Mouse (Mus musculus): ENCODE data around the gene Tex33. TPM values are rescaled to one million over a fixed set of nuclear protein-coding genes. Genes with fewer than 3 reads are reported as not detected.

Gene Tex33
- polyA plus RNA-seq, 1 experiment from 2014 or later = not detected

DNA sequence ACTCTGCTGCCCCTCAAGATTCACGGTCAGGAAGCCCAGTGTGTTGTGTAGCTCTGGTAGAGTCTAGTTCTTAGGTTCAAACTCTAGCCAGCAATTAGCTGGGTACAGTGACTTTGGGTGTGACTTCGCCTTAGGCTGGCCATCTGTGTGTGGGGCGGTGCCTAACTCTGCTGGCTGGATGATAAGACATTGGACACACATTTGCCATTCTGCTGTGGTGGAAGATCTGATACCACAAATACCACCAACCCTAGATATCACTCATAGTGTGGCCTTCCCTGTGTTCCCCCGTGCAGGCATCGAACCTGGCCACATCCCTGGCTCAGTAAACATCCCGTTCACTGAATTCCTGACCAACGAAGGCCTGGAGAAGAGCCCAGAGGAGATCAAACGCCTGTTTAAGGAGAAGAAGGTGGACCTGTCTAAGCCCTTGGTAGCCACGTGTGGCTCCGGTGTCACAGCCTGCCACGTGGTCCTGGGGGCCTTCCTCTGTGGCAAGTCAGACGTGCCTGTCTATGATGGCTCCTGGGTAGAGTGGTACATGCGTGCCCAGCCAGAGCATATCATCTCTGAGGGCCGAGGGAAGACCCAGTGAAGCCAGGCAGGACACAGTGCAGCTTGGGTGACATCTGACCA is 17.5 kb upstream of the Tex33 start:
- no peak overlapping the region for H3K27ac ChIP-seq
- H3K9ac ChIP-seq = no peak overlapping the region
- peaks cover 33% of the 10 kb centered on the region for H3K27me3 ChIP-seq (replicated peaks)
- WGBS = 91% methylated on average over 14 of the region's 14 CpGs
- no peak for ATAC-seq (replicated peaks)
- no peak overlapping the region for H3K4me2 ChIP-seq
- H3K4me3 ChIP-seq = no peak overlapping the region
- H3K9me3 ChIP-seq = no peaks in the 10 kb centered on the region
- peaks cover 14% of the 10 kb centered on the region for H3K4me1 ChIP-seq
- H3K36me3 ChIP-seq (replicated peaks) = no peaks in the 10 kb centered on the region

GRCm38 (mm10) chr15:78409570-78410052 is 13.9 kb upstream of the Tex33 start:
- H3K4me1 ChIP-seq = peaks cover 38% of the 10 kb centered on the region
- peak overlapping the region; percentile 14 for H3K4me3 ChIP-seq
- H3K4me2 ChIP-seq = peak overlapping the region; percentile 42
- 14% methylated on average over 12 of the region's 12 CpGs for WGBS
- H3K9me3 ChIP-seq = no peaks in the 10 kb centered on the region
- no peak for ATAC-seq (replicated peaks)
- no peak overlapping the region for H3K9ac ChIP-seq
- H3K27me3 ChIP-seq (replicated peaks) = peaks cover 39% of the 10 kb centered on the region
- H3K36me3 ChIP-seq (replicated peaks) = no peaks in the 10 kb centered on the region
- no peak overlapping the region for H3K27ac ChIP-seq

- WGBS = under 1% methylated on average over 40 of the region's 40 CpGs
- Histone ChIP-seq H3K27me3 (replicated peaks) (peaks cover 37% of the 10 kb centered on the region), H3K4me1 (peaks cover 41% of the 10 kb centered on the region), H3K27ac (peak within 1 kb of the TSS; percentile 85), H3K9me3 (no peaks in the 10 kb centered on the region), H3K4me3 (peak within 1 kb of the TSS; percentile 59), H3K9ac (peak within 1 kb of the TSS; percentile 62), H3K36me3 (replicated peaks) (no peaks in the 10 kb centered on the region), H3K4me2 (peak within 1 kb of the TSS; percentile 89)
- peak; percentile 89 for ATAC-seq (replicated peaks)
Observed at GRCm38 (mm10) chr15:78406293-78406934, 10.7 kb upstream of the Tex33 start, which contains the start of gene Mpst. Mpst (plus strand) TSS chr15:78406416.

DNA sequence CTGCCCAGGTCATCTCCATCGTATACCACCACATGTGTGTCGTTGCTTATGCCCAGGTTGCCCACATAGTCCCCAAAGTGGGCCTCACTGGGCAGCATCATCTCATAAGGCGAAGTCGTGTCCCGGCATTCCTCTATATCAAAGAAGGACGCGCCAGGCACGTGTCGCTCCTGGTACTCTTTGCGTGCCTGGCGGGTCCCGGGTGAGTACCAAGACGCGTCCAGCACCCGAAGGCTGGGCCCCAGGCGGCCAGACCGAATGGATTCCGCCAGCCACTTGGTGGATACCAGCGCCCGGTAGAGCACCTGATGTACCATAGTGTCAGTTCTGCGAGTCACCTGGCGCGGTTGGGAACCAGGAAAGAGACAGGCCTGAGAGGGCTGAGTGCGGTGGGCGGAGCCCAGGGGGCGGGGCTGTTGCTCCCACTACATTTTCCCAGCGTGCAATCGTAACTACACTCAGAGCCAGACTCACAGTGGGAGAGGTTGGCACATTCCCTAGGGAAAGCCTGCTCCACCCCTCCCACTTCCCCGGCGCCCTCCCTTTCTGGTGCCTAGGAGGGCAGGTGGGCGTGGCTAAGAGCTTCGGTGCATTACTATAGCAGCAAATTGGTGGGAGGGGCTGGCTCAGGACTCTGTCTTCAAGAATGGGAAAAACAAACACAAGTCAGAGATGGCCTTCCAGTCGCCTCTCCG is 10.0 kb upstream of the Tex33 start, which contains the start of gene Tst:
Tst (minus strand) TSS at position 391 of the 695 bp plus-strand sequence.
- WGBS = 2% methylated on average over 34 of the region's 34 CpGs
- peak; percentile 70 for ATAC-seq (replicated peaks)
- H3K27ac ChIP-seq = peak within 1 kb of the TSS; percentile 85
- H3K9ac ChIP-seq = peak within 1 kb of the TSS; percentile 62
- H3K4me3 ChIP-seq = peak within 1 kb of the TSS; percentile 59
- H3K4me1 ChIP-seq = peaks cover 41% of the 10 kb centered on the region
- no peaks in the 10 kb centered on the region for H3K9me3 ChIP-seq
- H3K36me3 ChIP-seq (replicated peaks) = no peaks in the 10 kb centered on the region
- peak within 1 kb of the TSS; percentile 89 for H3K4me2 ChIP-seq
- peaks cover 30% of the 10 kb centered on the region for H3K27me3 ChIP-seq (replicated peaks)

DNA sequence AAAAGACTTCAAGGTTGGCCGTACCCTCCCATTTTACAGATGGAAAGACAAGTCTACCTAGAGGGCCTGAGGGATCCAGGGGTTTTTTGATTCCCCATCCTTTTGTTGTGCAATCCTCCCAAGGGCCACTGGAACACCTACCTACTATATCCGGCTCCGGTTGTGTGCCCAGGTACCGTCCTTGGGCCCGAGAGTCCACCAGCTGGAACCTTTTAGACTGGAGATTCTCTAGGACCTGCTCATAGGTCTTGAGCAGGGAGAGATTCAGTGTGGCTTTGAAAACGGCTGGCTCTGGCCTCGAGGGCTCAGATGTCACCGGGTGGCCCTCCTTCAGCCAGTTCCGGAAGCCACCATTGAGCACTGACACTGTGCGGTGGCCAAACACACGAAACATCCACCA is 9.4 kb upstream of the Tex33 start:
- WGBS = 61% methylated on average over 11 of the region's 11 CpGs

GRCm38 (mm10) chr15:78403896-78404295 is 8.2 kb upstream of the Tex33 start:
- H3K9me3 ChIP-seq = no peaks in the 10 kb centered on the region
- ATAC-seq (replicated peaks) = no peak
- 44% methylated on average over 1 of the region's 1 CpGs for WGBS
- H3K27me3 ChIP-seq (replicated peaks) = peaks cover 13% of the 10 kb centered on the region
- no peak overlapping the region for H3K27ac ChIP-seq
- H3K4me3 ChIP-seq = no peak overlapping the region
- H3K36me3 ChIP-seq (replicated peaks) = no peaks in the 10 kb centered on the region
- no peak overlapping the region for H3K4me2 ChIP-seq
- H3K9ac ChIP-seq = no peak overlapping the region
- H3K4me1 ChIP-seq = peaks cover 27% of the 10 kb centered on the region

More for the DNA sequence above, 9.4 kb upstream of the Tex33 start:
- Histone ChIP-seq H3K27me3 (replicated peaks) (peaks cover 24% of the 10 kb centered on the region), H3K9me3 (no peaks in the 10 kb centered on the region), H3K4me3 (peak overlapping the region; percentile 59), H3K4me1 (peaks cover 36% of the 10 kb centered on the region), H3K27ac (peak overlapping the region; percentile 85; the same call in 1 of the 2 replicates), H3K9ac (peak overlapping the region; percentile 62), H3K36me3 (replicated peaks) (no peaks in the 10 kb centered on the region), H3K4me2 (peak overlapping the region; percentile 89)
- ATAC-seq (replicated peaks) = no peak

- Histone ChIP-seq H3K4me1 (peaks cover 27% of the 10 kb centered on the region), H3K9ac (no peak overlapping the region), H3K9me3 (no peaks in the 10 kb centered on the region), H3K4me2 (no peak overlapping the region), H3K27ac (no peak overlapping the region), H3K4me3 (no peak overlapping the region), H3K27me3 (replicated peaks) (peaks cover 8% of the 10 kb centered on the region; the same call in 1 of the 2 replicates), H3K36me3 (replicated peaks) (no peaks in the 10 kb centered on the region)
- ATAC-seq (replicated peaks) = no peak
- 47% methylated on average over 3 of the region's 3 CpGs for WGBS
Observed at GRCm38 (mm10) chr15:78403301-78403741, 7.6 kb upstream of the Tex33 start.

- no peak overlapping the region for H3K4me3 ChIP-seq
- 0 out of 2 replicates have a peak, but pooled peaks cover under 1% of the 10 kb centered on the region for H3K27me3 ChIP-seq (replicated peaks)
- no peaks in the 10 kb centered on the region for H3K9me3 ChIP-seq
- H3K4me1 ChIP-seq = peaks cover 23% of the 10 kb centered on the region
- H3K4me2 ChIP-seq = no peak overlapping the region
- H3K9ac ChIP-seq = no peak overlapping the region
- ATAC-seq (replicated peaks) = no peak
- no peak overlapping the region for H3K27ac ChIP-seq
- H3K36me3 ChIP-seq (replicated peaks) = no peaks in the 10 kb centered on the region
- 78% methylated on average over 7 of the region's 7 CpGs for WGBS
Observed at GRCm38 (mm10) chr15:78402423-78402822, 6.7 kb upstream of the Tex33 start.

GRCm38 (mm10) chr15:78401921-78402320 is 6.2 kb upstream of the Tex33 start:
- peaks cover 18% of the 10 kb centered on the region for H3K4me1 ChIP-seq
- H3K4me3 ChIP-seq = no peak overlapping the region
- no peak for ATAC-seq (replicated peaks)
- WGBS = 60% methylated on average over 4 of the region's 4 CpGs
- H3K9me3 ChIP-seq = no peaks in the 10 kb centered on the region
- no peak overlapping the region for H3K9ac ChIP-seq
- no peaks in the 10 kb centered on the region for H3K27me3 ChIP-seq (replicated peaks)
- H3K27ac ChIP-seq = no peak overlapping the region
- H3K36me3 ChIP-seq (replicated peaks) = no peaks in the 10 kb centered on the region
- no peak overlapping the region for H3K4me2 ChIP-seq

DNA sequence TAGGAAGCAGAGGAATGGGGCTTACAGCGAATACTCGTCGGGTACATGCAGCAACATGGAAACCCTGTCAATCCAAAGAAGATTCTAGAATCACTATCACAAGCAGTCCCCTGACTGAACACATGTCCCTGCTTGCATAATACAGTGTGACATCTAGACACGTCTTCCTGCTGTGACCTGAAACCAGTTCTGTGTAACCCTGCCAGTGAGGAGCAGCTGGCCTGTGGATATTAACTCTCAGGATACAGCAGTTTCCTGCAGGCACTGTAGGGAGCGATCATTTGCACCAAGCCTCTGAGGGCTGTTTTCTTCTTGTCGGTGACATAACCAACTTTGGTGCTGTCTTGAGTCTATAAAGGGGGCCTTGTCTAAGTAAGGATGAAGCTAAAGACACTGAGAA is 5.6 kb upstream of the Tex33 start:
- WGBS = 68% methylated on average over 6 of the region's 6 CpGs
- no peak overlapping the region for H3K4me2 ChIP-seq
- H3K36me3 ChIP-seq (replicated peaks) = no peaks in the 10 kb centered on the region
- H3K4me3 ChIP-seq = no peak overlapping the region
- no peak for ATAC-seq (replicated peaks)
- no peak overlapping the region for H3K9ac ChIP-seq
- H3K9me3 ChIP-seq = no peaks in the 10 kb centered on the region
- H3K27ac ChIP-seq = no peak overlapping the region
- no peaks in the 10 kb centered on the region for H3K27me3 ChIP-seq (replicated peaks)
- H3K4me1 ChIP-seq = peaks cover 17% of the 10 kb centered on the region

GRCm38 (mm10) chr15:78390855-78391254 is 4.9 kb downstream of the Tex33 start:
- ATAC-seq (replicated peaks) = no peak
- H3K9me3 ChIP-seq = no peaks in the 10 kb centered on the region
- H3K9ac ChIP-seq = no peak overlapping the region
- H3K36me3 ChIP-seq (replicated peaks) = no peaks in the 10 kb centered on the region
- H3K4me2 ChIP-seq = no peak overlapping the region
- H3K4me3 ChIP-seq = no peak overlapping the region
- H3K27ac ChIP-seq = no peak overlapping the region
- no peaks in the 10 kb centered on the region for H3K4me1 ChIP-seq
- WGBS = 80% methylated on average over 3 of the region's 3 CpGs
- H3K27me3 ChIP-seq (replicated peaks) = no peaks in the 10 kb centered on the region

DNA sequence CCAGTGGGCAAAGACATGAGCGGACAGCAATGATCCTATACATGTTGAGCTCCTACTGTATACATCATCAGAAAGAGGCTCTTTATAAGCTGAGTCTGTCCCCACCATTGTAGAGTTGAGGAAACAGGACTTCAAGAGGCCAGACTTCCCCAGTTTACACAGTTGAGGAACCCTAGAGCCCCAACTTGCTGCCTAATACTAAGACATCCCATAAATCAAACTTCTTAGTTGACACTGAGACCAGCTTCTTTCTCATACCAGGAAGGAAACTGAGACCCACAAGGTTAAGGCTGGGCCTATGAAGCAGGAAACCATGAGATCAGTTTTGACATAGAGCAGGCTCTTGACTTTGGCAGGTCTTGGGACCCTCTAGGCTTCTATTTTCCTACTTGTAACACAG is 10.1 kb downstream of the Tex33 start:
- 62% methylated on average over 1 of the region's 1 CpGs for WGBS
- Histone ChIP-seq H3K4me3 (no peak overlapping the region), H3K4me1 (peaks cover 3% of the 10 kb centered on the region; the same call in 1 of the 2 replicates), H3K27me3 (replicated peaks) (no peaks in the 10 kb centered on the region), H3K36me3 (replicated peaks) (no peaks in the 10 kb centered on the region), H3K27ac (no peak overlapping the region), H3K9ac (no peak overlapping the region), H3K4me2 (no peak overlapping the region), H3K9me3 (no peaks in the 10 kb centered on the region)
- no peak for ATAC-seq (replicated peaks)
